Mouse (Mus musculus) embryonic facial prominence, embryonic 13.5 days (tissue): ENCODE measurements at regions not wholly inside any gene's neighbourhood (a gene's known extent, or its start where the extent isn't known, plus 50 kb on each side); places are given as distances from the start of the nearest gene placed in this dataset.

Experiments
- ATAC-seq: fragments of 200-750 bp; cut with Nextera tagmentation; 2 replicates; pipeline ENCODE4 v1.8.0; 2017; ENCODE audit warnings: low read depth; ENCODE audit not compliant: insufficient number of reproducible peaks, insufficient read depth, low FRiP score, low TSS enrichment
- H3K27ac ChIP-seq: fragments of 300-500 bp; sonication (generic); 2 replicates; pipeline ENCODE4 v1.5.1; 2015; ENCODE audit warnings: moderate library complexity, mild to moderate bottlenecking, inconsistent platforms
- H3K27me3 ChIP-seq: fragments of 300-500 bp; sonication (generic); 2 replicates; pipeline ENCODE4 v1.6.1; 2015; ENCODE audit warnings: mild to moderate bottlenecking, inconsistent platforms
- H3K36me3 ChIP-seq: fragments of 300-500 bp; sonication (generic); 2 replicates; pipeline ENCODE4 v1.6.1; 2015; ENCODE audit warnings: mild to moderate bottlenecking, inconsistent platforms
- H3K4me1 ChIP-seq: fragments of 300-500 bp; sonication (generic); 2 replicates; pipeline ENCODE4 v1.6.1; 2015; ENCODE audit warnings: inconsistent platforms
- H3K4me2 ChIP-seq: fragments of 300-500 bp; sonication (generic); 2 replicates; pipeline ENCODE4 v1.6.1; 2015; ENCODE audit warnings: moderate library complexity, mild to moderate bottlenecking, inconsistent platforms
- H3K4me3 ChIP-seq: fragments of 300-500 bp; sonication (generic); 2 replicates; pipeline ENCODE4 v1.5.1; 2015; ENCODE audit warnings: mild to moderate bottlenecking, inconsistent platforms
- H3K9ac ChIP-seq: fragments of 300-500 bp; sonication (generic); 2 replicates; pipeline ENCODE4 v1.6.1; 2015; ENCODE audit warnings: mild to moderate bottlenecking, inconsistent platforms
- H3K9me3 ChIP-seq: fragments of 300-500 bp; sonication (generic); 2 replicates; pipeline ENCODE4 v1.6.1; 2016; ENCODE audit warnings: inconsistent platforms
- WGBS: fragments of 180-500 bp; shearing (Covaris S2); methylation state at CpG from one replicate; pipeline ENCODE4 v1.1.7; 2015; ENCODE audit warnings: mixed read lengths; 5-methylcytosine and 5-hydroxymethylcytosine counted together

GRCm38 (mm10) chr4:142638057-142638456, 398.9 kb upstream of the Kazn start:
- no peaks in the 10 kb centered on the region for H3K27me3 ChIP-seq
- 86% methylated on average over 4 of the region's 4 CpGs for WGBS
- H3K4me2 ChIP-seq, result no peak overlapping the region
- H3K4me1 ChIP-seq, result peaks cover 26% of the 10 kb centered on the region
- ATAC-seq, result no peak
- no peak overlapping the region for H3K4me3 ChIP-seq
- no peak overlapping the region for H3K9ac ChIP-seq
- H3K27ac ChIP-seq, result no peak overlapping the region
- no peaks in the 10 kb centered on the region for H3K36me3 ChIP-seq
- no peaks in the 10 kb centered on the region for H3K9me3 ChIP-seq

DNA sequence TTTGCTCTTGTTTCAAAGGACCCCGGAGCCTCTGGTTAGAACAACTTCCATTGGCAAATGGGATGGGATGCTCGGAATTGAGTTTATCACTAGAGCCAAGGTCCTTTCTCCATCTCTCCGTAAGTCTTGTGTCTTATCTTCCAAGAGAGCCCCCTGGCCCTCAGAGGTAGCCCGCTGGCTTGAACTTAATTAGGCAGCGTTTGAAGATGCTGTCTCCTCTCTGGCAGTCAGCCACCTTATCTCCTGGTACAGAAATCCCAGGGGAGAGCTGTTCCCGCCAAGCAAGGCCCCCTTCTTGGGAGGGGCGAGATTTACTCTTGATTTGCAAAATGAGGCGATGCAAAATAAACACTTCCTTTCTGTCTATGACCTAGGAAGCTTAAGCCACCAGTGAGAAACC, 395.2 kb upstream of the Kazn start:
- WGBS, result 72% methylated on average over 8 of the region's 8 CpGs
- H3K4me3 ChIP-seq, result no peak overlapping the region
- H3K27me3 ChIP-seq, result no peaks in the 10 kb centered on the region
- no peak for ATAC-seq
- H3K9me3 ChIP-seq, result no peaks in the 10 kb centered on the region
- H3K9ac ChIP-seq, result no peak overlapping the region
- H3K27ac ChIP-seq, result no peak overlapping the region
- peaks cover 26% of the 10 kb centered on the region for H3K4me1 ChIP-seq
- no peak overlapping the region for H3K4me2 ChIP-seq
- H3K36me3 ChIP-seq, result no peaks in the 10 kb centered on the region

DNA sequence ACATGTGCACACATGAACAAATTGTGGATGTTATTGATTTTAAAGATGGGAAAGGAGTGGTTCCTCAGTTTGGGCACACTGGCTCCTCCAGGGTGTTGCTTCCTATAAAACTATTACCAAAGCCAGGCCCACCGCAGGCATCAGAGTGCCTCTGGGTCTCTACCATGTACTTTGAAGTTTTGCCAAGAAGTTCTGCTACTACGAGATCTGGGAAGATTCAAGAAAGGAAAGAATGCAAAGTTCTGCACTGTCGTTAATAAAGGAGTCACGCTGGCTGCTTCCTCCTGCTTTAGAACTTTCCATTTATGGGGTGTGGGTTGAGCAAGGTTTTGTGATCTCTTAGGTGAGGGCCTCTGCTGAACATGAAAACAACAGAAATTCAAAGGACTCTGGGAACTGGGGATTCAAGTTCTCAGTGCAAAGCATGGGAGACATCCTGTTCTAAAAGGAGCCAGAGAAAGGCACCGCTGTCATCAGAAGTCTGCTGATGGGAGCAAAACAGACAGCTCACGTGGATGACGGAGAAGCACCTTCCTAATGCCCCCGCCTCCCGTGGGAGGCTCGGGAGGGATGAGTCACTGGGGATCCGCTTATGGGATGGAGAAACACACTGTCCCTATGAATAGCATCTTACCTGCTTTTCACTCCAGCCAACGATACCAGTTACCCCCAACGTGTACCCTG, 394.6 kb upstream of the Kazn start:
- Histone ChIP-seq H3K9me3 (no peaks in the 10 kb centered on the region), H3K9ac (no peak overlapping the region), H3K27me3 (no peaks in the 10 kb centered on the region), H3K4me2 (no peak overlapping the region), H3K27ac (no peak overlapping the region), H3K4me1 (peaks cover 21% of the 10 kb centered on the region), H3K4me3 (no peak overlapping the region), H3K36me3 (no peaks in the 10 kb centered on the region)
- no peak for ATAC-seq
- 55% methylated on average over 13 of the region's 13 CpGs for whole genome bisulfite sequencing

GRCm38 (mm10) chr4:142626503-142627194, 387.4 kb upstream of the Kazn start:
- Histone ChIP-seq H3K9me3 (no peaks in the 10 kb centered on the region), H3K36me3 (no peaks in the 10 kb centered on the region), H3K27ac (no peak overlapping the region), H3K4me3 (no peak overlapping the region), H3K27me3 (no peaks in the 10 kb centered on the region), H3K4me1 (peaks cover 11% of the 10 kb centered on the region), H3K4me2 (no peak overlapping the region), H3K9ac (no peak overlapping the region)
- no peak for ATAC-seq
- 86% methylated on average over 8 of the region's 8 CpGs for WGBS

- Histone ChIP-seq H3K27me3 (no peaks in the 10 kb centered on the region), H3K36me3 (no peaks in the 10 kb centered on the region), H3K4me1 (peaks cover 11% of the 10 kb centered on the region), H3K4me3 (no peak overlapping the region), H3K4me2 (no peak overlapping the region), H3K27ac (no peak overlapping the region), H3K9me3 (no peaks in the 10 kb centered on the region), H3K9ac (no peak overlapping the region)
- 50% methylated on average over 3 of the region's 3 CpGs for WGBS
- ATAC-seq, result no peak
Measured at GRCm38 (mm10) chr4:142625456-142625855, 386.3 kb upstream of the Kazn start.

DNA sequence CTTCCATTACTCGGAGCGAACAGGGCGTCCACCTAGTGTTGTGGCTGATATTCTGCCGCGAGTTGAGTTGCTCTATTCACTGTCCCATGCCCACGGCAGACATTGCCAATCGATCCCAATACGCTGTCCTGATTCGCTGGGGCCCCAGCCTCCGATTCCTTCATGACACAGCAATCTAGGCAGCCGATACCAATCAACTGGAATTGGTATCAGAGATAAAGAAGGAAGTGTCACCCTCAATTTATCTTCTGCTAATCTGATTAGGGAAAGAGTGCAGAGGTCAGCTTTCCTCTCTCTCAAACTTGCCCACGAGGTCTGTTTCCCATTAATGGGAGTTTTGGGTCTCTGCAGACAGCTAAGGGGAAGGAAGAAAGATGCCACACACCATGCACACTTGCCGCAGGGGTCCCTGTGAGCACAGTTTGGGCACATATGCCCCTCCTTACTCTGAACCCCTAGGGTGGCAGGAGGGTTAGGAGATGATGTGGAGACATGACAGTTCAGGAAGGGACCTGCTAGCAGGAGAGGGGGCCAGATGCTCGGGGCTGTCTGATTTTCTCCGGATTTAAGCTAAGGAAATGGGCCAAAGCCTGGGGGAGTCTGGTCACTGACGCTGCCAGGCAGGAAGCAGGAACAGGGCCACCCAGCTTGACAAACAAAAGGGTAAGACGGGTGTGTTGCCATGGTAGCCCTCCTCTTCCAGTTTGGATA, 383.1 kb upstream of the Kazn start:
- Histone ChIP-seq H3K36me3 (no peaks in the 10 kb centered on the region), H3K9me3 (no peaks in the 10 kb centered on the region), H3K4me1 (peaks cover 24% of the 10 kb centered on the region), H3K4me2 (peak overlapping the region; percentile 24), H3K27ac (0 out of 2 replicates have a peak overlapping the region, but pooled peaks have one; percentile 12), H3K4me3 (no peak overlapping the region), H3K27me3 (no peaks in the 10 kb centered on the region), H3K9ac (no peak overlapping the region)
- ATAC-seq, result no peak
- 24% methylated on average over 17 of the region's 17 CpGs for WGBS

DNA sequence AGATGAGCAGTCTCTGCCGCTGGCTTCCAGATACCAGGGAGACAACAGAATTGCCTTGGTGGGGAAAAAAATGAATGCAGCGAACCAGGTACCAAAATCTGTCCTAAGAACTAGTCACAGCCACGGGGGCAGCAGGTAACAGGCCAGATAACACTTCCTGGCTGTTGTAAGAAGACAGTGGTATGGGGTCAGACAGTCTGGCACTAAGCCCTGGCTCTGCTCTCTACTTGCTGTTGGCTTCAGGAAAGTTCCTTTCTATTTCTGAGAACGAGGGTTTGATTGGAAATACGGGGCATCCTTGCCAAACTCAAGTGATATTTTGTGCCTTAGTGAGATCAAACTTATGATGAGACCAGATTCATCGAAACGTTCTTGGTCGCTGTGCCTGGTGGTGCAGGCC, 380.2 kb upstream of the Kazn start:
- H3K4me2 ChIP-seq, result no peak overlapping the region
- no peaks in the 10 kb centered on the region for H3K36me3 ChIP-seq
- H3K9me3 ChIP-seq, result no peaks in the 10 kb centered on the region
- no peak for ATAC-seq
- no peaks in the 10 kb centered on the region for H3K27me3 ChIP-seq
- WGBS, result 77% methylated on average over 8 of the region's 8 CpGs
- H3K9ac ChIP-seq, result no peak overlapping the region
- no peak overlapping the region for H3K27ac ChIP-seq
- H3K4me1 ChIP-seq, result peaks cover 24% of the 10 kb centered on the region
- no peak overlapping the region for H3K4me3 ChIP-seq

DNA sequence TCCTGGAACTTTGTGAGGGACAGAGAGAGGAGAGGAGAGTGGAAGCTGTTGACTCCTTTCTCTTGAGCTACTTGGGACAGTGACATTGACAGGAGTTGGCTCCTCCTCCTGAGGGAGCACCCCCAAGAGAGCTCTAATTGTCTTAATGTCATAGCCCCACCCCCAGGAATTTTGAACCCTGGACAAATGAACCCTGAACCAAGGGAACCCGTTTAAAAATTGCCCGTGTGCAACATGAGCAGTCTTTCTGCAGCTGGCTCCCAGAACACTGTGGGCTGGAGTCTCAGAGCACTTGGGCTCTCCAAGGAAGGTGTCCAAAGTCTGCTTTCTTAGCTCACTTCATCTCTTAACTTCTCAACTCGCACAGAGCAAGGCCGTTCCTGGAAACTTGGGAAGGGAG, 379.6 kb upstream of the Kazn start:
- Histone ChIP-seq H3K36me3 (no peaks in the 10 kb centered on the region), H3K4me1 (peaks cover 24% of the 10 kb centered on the region), H3K9ac (no peak overlapping the region), H3K27ac (no peak overlapping the region), H3K4me3 (no peak overlapping the region), H3K27me3 (no peaks in the 10 kb centered on the region), H3K4me2 (no peak overlapping the region), H3K9me3 (no peaks in the 10 kb centered on the region)
- 22% methylated on average over 4 of the region's 4 CpGs for WGBS
- no peak for ATAC-seq

DNA sequence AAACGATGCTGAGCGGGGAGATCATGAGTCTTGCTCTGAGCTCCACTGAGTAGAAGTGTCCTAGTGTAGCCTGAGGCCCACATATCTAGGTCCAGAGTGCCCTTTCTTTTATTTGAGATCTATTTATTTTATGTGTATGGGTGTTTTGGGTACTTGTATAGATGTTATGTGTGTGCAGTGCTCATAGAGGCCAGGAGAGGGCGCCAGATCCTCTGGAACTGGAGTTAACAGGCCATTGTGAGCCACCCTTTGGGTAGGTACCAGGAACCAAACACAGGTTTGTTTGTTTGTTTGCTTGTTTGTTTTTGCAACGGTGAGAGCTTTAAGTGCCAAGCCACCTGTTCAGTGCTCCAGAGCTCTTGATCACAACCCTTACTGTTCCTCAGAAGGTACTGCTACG, 378.5 kb upstream of the Kazn start:
- Histone ChIP-seq H3K27me3 (no peaks in the 10 kb centered on the region), H3K4me3 (no peak overlapping the region), H3K27ac (no peak overlapping the region), H3K4me2 (no peak overlapping the region), H3K36me3 (no peaks in the 10 kb centered on the region), H3K9me3 (no peaks in the 10 kb centered on the region), H3K9ac (no peak overlapping the region), H3K4me1 (peaks cover 22% of the 10 kb centered on the region)
- 67% methylated on average over 5 of the region's 5 CpGs for WGBS
- no peak for ATAC-seq

DNA sequence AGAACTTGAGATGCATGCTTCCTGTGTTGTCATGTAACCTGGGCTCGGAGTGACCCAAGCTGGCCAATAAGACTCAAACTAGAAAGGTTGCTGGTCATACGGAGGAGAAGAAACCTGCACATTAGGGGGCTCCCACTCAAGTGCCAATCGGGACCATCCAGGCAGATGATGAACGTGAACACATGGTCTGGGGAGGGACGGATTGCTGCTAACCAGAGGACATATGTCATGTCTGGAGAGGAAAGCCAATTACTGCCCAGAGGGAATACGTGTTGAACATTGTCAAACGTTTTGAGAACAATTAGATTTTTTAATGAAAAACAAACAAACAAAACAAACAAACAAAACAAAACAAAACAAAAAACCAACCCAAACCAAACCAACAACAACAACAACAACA, 377.7 kb upstream of the Kazn start:
- Histone ChIP-seq H3K4me3 (no peak overlapping the region), H3K27ac (no peak overlapping the region), H3K4me1 (peaks cover 14% of the 10 kb centered on the region), H3K36me3 (no peaks in the 10 kb centered on the region), H3K4me2 (no peak overlapping the region), H3K9ac (no peak overlapping the region), H3K27me3 (no peaks in the 10 kb centered on the region), H3K9me3 (no peaks in the 10 kb centered on the region)
- 69% methylated on average over 7 of the region's 7 CpGs for WGBS
- no peak for ATAC-seq

DNA sequence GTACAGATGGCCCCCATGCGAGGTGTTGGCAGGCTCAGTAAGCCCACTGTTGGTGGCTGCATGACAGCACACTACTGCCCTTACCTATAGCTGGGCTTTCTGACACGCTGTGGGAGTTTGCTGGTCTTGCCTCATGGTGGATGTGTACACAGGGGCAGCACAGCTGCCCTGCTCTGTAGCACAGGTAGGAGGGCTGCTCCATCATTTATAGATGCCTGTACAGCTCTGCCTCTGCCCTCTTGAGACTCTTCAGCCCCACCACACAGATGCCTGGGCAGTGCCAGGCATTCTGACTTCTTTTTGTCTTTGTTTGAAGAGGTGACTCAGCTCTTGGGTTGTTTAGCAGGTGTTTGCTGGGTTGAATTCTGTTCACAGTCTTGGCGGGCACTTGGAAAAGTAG, 365.9 kb upstream of the Kazn start:
- Histone ChIP-seq H3K4me2 (no peak overlapping the region), H3K9ac (no peak overlapping the region), H3K27ac (no peak overlapping the region), H3K36me3 (no peaks in the 10 kb centered on the region), H3K4me3 (no peak overlapping the region), H3K27me3 (no peaks in the 10 kb centered on the region), H3K9me3 (0 out of 2 replicates have a peak, but pooled peaks cover 4% of the 10 kb centered on the region), H3K4me1 (no peaks in the 10 kb centered on the region)
- 83% methylated on average over 3 of the region's 3 CpGs for WGBS
- no peak for ATAC-seq

- no peak overlapping the region for H3K9ac ChIP-seq
- H3K9me3 ChIP-seq, result 0 out of 2 replicates have a peak, but pooled peaks cover 4% of the 10 kb centered on the region
- H3K27me3 ChIP-seq, result no peaks in the 10 kb centered on the region
- 23% methylated on average over 4 of the region's 4 CpGs for WGBS
- no peaks in the 10 kb centered on the region for H3K36me3 ChIP-seq
- H3K4me1 ChIP-seq, result peaks cover 6% of the 10 kb centered on the region
- ATAC-seq, result no peak
- H3K27ac ChIP-seq, result no peak overlapping the region
- H3K4me3 ChIP-seq, result no peak overlapping the region
- H3K4me2 ChIP-seq, result no peak overlapping the region
Measured at GRCm38 (mm10) chr4:142597214-142597613, 358.0 kb upstream of the Kazn start.
